Mouse (Mus musculus) left cerebral cortex, adult 2 months (tissue): ENCODE measurements around the gene Edem3. TPM values are rescaled to one million over a fixed set of nuclear protein-coding genes. Genes with fewer than 3 reads are reported as not detected.

Experiments used
- DNase-seq, 2 experiments: peaks; one replicate each; pipeline ENCODE4 v3.0.0; 2021 to 2022; ENCODE audit warnings: low spot score in 2 of 2, mixed read lengths in 1 of 2; ENCODE audit errors: extremely low spot score in 1 of 2
- H3K27ac ChIP-seq: fragments of 200-600 bp; 2 replicates; pipeline ENCODE4 v1.8.1; 2022
- H3K4me3 ChIP-seq: fragments of 200-600 bp; 2 replicates; pipeline ENCODE4 v1.8.1; 2022
- CTCF ChIP-seq: fragments of 200-600 bp; IDR thresholded peaks from 2 replicates; pipeline ENCODE4 v1.8.1; 2022; ENCODE audit warnings: antibody characterized with exemption, mild to moderate bottlenecking, moderate library complexity
- intact Hi-C: fragments of 180-260 bp; cut with DNase I; formaldehyde crosslinking; loops from one replicate; pipeline ENCODE4 v1.15.1; 2025
- total RNA-seq, 2 experiments: library from RNA; stranded (reverse); gene quantifications; 2 replicates each; pipeline ENCODE4 v1.2.3; 2021

Gene Edem3
- total RNA-seq, 2 experiments from 2014 or later: 38.0 to 39.6 TPM

- TF ChIP-seq CTCF: no peak
- H3K27ac ChIP-seq: no peak overlapping the region
- DNase-seq: no peak
- intact Hi-C loops: loop anchor here (10.0 kb wide), 1 partner anchor 1359 kb away; the partner anchor contains the start of genes Odr4 and Tpr
- no peak overlapping the region for H3K4me3 ChIP-seq
Observed at GRCm38 (mm10) chr1:151753374-151753929, 1.7 kb upstream of the Edem3 start.

GRCm38 (mm10) chr1:151754028-151754489 is 1.1 kb upstream of the Edem3 start:
- H3K4me3 ChIP-seq: peak overlapping the region; percentile 91
- no peak for DNase-seq
- no peak for TF ChIP-seq CTCF
- intact Hi-C loops: loop anchor here (10.0 kb wide), 1 partner anchor 1359 kb away; the partner anchor contains the start of genes Odr4 and Tpr
- no peak overlapping the region for H3K27ac ChIP-seq

DNA sequence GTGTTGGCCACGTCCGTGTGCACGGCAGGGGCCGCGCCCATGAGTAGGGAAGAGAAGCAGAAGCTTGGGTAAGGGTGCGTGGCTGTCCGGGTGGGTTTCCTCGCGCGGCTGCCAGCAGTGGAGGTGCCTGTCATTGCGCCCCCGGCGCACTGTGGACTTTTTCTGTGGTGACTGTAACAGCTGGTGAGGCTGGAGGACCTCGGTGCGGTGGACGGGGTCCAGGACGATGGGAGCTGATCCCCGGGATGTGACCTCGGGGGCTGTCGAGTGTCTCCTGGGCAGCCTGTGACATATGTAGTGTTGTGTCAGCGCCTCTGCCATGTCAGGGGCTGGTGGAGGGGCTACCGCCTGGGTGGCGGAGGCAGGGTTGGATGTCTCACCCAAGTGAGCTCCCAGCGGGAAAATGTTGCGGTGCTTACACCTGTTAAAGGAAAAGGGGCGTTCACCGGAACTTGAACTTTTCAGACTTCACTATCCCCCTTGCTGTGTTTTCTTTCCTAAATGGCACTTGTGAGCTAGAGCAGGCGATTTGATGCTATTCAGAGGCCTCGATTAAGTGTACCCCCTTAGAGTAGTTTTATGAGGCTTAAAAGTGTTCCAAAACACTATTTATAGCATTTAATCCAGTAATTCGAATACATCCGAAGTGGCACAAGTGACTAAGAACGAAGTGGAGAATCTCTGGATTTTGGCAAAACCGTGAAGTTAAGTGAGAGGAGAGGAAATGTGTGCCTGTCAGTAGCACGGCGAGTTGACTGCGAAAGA is 671 bp downstream of the Edem3 start:
- no peak for DNase-seq
- intact Hi-C loops: loop anchor here (1.0 to 10.0 kb wide), 2 partner anchors 255 to 1361 kb away; partner anchors contain the start of genes Odr4 and Tpr

GRCm38 (mm10) chr1:151756425-151756728 is 1.2 kb downstream of the Edem3 start:
- no peak for DNase-seq
- intact Hi-C loops: loop anchor here (10.0 kb wide), 1 partner anchor 1362 kb away; the partner anchor contains the start of genes Odr4 and Tpr
- Histone ChIP-seq H3K4me3 (peak overlapping the region; percentile 91), H3K27ac (no peak overlapping the region)
- TF ChIP-seq CTCF: no peak

More for the DNA sequence above, 671 bp downstream of the Edem3 start:
- H3K4me3 ChIP-seq: peak overlapping the region; percentile 91
- no peak for TF ChIP-seq CTCF
- peak overlapping the region; percentile 91 for H3K27ac ChIP-seq

GRCm38 (mm10) chr1:151758301-151758700 is 3.1 kb downstream of the Edem3 start:
- intact Hi-C loops: loop anchor here (10.0 kb wide), 1 partner anchor 1364 kb away; the partner anchor contains the start of genes Odr4 and Tpr

DNA sequence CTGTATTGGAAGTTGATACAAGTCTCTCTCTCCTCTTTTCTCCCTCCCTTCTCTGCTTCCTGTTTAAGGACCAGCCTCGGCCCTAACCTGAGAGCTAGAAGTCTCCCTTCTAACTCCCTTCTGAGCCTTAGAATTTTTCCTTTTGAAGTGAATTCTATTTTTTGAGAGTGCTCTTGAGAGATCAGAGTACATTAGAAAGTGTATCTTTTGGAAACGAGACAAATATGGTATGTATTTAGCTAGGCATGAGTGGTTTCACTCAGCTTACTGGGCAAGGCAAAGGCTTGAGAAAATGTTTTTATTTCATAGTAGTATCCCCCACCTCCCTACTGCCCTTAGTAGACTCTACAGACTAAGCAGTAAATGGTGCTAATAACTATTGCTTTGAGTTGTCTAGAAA is 3.8 kb downstream of the Edem3 start:
- no peak for DNase-seq
- Histone ChIP-seq H3K27ac (no peak overlapping the region), H3K4me3 (no peak overlapping the region)
- intact Hi-C loops: loop anchor here (10.0 kb wide), 1 partner anchor 1364 kb away; the partner anchor contains the start of genes Odr4 and Tpr
- TF ChIP-seq CTCF: no peak

More at GRCm38 (mm10) chr1:151758301-151758700, 3.1 kb downstream of the Edem3 start:
- TF ChIP-seq CTCF: no peak
- DNase-seq: no peak
- Histone ChIP-seq H3K4me3 (no peak overlapping the region), H3K27ac (no peak overlapping the region)

GRCm38 (mm10) chr1:151764236-151764635 is 9.1 kb downstream of the Edem3 start:
- no peak for TF ChIP-seq CTCF
- DNase-seq: peak in 1 of 2 experiments; percentile 15
- H3K4me3 ChIP-seq: no peak overlapping the region
- intact Hi-C loops: no loop called here
- H3K27ac ChIP-seq: no peak overlapping the region

DNA sequence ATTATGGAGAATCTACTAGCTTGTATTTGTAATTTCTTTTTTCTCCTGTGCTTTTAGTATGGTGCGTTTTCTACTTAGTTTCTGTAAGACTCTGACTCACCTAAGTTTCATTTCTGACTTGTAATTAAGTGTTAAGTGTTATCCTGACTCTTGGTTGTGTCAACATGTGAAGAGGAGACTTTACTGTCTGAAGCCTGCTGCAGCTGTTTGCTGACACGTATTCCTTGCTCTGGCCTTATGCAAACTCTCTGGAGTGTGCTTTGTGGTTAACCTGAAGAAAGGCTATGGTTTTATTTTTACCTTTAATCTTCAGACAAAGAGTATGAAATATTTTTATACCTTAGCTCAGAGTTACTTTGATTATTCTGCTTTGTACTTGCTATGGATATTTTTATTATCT is 11.0 kb downstream of the Edem3 start:
- Histone ChIP-seq H3K4me3 (no peak overlapping the region), H3K27ac (no peak overlapping the region)
- intact Hi-C loops: no loop called here
- TF ChIP-seq CTCF: no peak
- DNase-seq: no peak

DNA sequence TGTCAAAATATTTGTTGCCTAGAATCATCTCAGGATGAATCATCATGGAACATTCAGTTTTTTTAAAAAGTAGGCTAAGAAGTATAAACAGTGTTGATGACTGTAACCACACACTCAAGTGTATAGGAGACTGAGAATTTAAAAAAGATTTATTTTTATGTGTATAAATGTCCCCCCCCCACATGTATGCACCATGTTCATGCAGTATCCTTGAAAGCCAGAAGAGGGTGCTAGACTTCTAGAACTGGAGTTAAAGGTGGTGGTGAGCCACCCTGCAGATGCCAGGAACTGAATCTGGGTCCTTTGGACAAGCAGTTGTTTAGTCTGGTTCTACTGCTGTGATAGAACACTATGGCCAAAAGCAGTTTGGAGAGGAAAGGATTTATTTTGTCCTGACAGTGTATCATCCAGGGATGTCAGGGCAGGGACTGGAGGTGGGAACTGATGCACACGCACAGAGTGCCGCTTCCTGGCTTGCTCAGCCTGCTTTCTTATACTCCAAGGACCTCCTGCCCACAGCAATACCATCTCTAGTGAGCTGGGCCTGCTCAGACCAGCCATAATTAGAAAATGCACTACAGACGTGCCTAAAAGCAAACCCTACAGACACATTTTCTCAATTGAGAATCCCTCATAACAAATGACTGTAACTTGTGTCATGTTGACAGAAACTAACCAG is 11.9 kb downstream of the Edem3 start:
- peak; percentile 33 for TF ChIP-seq CTCF
- intact Hi-C loops: no loop called here
- Histone ChIP-seq H3K4me3 (no peak overlapping the region), H3K27ac (no peak overlapping the region)
- no peak for DNase-seq

DNA sequence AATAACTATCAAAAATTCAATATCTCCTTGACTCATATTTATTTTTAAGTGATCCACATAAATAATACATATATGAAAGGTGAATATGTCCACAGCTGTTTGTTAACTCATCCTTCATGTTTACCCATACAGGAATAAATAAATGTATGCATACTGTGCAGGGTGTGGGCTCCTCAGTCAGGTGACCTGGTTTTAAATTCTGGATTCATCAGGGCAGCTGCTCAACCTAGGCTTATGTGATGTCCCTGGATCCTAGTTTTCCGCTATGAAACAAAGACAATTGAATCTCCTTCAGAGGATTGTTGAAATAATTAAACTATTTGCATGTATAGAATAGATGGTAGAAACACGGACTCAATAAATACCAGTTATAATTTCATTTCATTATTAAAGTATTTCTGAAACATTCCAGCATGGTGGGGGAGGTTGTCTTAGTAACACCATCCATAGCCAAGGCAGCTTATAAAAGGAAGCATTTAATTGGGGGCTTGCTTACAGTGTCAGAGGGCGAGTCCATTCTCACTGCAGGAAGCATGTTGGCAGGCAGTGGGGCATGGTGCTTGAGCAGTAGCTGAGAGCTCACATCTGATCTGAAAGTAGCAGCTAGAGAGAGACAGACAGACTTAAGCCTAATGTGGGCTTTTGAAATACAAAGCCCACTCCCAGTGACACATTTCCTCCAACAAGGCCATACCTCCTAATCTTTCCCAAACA is 14.2 kb downstream of the Edem3 start:
- Histone ChIP-seq H3K4me3 (no peak overlapping the region), H3K27ac (no peak overlapping the region)
- no peak for DNase-seq
- intact Hi-C loops: no loop called here
- TF ChIP-seq CTCF: no peak

GRCm38 (mm10) chr1:151777616-151778015 is 22.4 kb downstream of the Edem3 start:
- DNase-seq: peak in 1 of 2 experiments; percentile 35
- Histone ChIP-seq H3K27ac (no peak overlapping the region), H3K4me3 (no peak overlapping the region)
- intact Hi-C loops: no loop called here
- TF ChIP-seq CTCF: no peak
